Mouse (Mus musculus) testis, postnatal 14 days (tissue): ENCODE measurements around the gene Rasl10b.

ENCODE experiments used
- DNase-seq: peaks from one replicate; pipeline ENCODE4 v3.0.0; 2021; ENCODE audit warnings: low spot score

Rasl10b gene

DNA sequence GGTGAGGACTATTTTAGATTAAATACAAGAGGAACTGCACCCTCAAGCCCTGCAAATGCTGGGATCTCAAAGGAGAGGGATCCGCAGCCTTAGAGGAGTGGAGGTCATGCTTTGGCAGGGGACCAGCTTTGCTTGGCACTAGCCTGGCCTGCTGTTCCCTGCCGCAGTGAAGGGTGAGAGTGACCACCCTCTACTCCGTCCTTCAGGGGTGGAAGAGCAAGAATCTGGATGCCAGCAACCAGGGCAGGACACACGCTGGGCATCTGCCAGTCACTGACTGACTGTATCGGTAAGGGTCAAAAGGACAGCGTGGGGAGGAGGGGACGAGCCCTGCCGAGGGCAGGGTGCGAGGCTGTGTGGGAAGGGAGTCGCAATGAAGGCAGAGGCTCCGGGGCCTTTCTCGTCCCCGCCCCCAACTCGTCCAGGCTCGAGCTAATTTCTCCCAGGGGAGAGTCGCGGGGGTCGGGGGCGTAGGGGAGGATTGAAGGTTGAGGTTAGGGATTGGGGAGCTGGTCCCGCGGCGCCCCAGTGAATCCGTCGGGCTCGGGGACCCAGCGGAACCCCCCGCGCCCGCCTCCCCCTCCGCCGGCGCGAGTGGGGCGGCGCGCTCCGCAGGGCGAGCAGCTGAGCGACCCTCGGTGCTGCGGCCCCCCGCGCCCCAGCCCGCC is at the start of gene Rasl10b:
Gene Rasl10b (plus strand): TSS at position 51 of the 668 bp plus-strand sequence.
- DNase-seq: peak; percentile 21

- no peak for DNase-seq
Measured at GRCm38 (mm10) chr11:83364656-83365055, 44.3 kb upstream of the Rasl10b start.

DNA sequence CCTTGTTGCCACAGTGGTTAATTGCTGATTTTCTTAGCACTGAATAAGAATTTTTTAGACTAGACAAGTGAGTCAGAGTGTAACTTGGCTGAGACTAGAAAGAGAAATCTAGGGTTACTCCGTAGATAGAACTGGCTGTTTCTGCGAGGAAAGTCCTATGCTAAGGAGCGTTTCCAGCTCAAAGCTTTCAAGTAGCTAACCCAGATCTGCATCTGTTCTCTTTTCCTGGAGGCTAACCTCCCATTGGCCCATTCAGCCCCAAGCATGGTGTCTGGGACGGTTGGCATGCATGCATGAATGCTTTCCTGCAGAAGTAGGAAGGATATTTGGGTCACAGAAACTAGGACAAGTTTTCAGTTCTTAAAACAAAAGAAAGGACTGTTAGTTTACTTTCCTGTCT is 37.7 kb upstream of the Rasl10b start:
- DNase-seq: no peak

DNA sequence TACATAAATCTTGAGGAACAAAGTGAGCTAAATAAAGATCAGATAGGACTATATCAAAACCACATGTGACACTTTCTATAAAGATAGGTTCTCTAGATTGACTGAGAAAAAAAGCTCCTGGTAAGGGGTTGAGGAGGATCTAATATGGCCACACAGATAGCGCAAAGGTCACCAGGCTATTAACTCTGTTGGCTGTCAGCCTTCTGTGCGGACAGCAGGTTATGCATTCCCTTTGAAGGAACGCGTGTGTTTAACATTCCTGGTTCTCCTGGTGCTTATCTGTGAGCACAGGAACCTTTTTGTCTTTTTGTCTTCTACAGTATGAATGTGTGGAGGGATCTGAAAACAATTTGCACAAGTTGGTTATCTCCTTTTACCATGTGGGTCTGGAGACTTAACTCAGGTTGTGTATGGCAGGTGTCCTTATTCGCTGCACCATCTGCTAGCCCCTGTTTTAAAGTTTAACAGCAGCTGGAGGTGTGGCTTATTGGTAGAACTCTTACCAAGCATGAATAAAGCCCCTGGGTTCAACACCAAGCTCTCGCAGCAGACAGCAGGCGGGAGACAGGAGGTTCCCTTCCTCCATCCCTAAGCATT is 29.1 kb upstream of the Rasl10b start:
- no peak for DNase-seq

DNA sequence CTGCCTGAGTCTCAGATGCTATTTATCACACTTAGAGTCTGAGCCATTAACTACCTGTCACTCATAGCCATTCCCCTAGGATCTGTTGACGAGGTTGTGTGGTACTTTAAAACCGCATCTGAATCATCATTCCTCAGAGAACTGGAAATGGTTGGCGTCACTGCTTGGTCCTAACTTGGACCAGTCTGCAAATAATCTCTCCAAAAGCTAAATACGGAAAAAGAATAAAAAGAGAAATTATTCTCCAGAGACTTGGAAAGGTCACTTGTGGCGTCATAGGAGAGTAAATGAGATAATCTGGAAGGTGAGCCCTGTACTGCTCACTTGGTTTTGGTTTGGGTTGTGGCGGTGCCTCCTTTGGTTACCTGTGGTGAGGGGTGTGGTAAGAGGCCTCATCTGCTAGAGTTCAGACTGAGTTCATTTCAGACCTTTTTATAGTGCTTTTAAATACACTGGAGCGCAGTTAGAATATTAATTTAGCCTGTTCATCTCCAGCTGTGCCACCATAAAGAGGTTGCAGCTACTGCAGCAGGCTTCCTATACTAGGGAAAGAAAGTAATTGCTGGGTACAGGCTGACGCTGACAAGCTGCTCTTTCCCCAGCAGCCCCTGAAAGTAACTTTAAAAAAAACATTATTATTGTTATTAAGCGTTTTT is 25.9 kb upstream of the Rasl10b start:
- DNase-seq: no peak

DNA sequence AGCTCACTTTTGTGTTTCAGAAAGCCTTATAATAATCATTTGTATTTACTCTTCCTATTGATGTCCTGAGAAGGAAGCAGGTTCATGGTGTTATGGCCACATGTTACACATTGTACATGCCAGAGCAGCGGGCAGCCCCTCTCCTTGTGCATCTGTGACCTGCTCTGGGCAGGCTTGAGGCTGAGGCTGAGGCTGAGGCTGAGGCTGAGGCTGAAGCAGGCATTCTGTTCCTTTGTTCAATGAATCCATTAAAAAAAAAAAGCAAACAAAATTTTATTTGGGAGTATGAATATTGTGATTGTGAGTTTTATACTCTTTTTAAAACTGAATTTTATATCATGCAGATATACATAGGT is 25.4 kb upstream of the Rasl10b start:
- no peak for DNase-seq

DNA sequence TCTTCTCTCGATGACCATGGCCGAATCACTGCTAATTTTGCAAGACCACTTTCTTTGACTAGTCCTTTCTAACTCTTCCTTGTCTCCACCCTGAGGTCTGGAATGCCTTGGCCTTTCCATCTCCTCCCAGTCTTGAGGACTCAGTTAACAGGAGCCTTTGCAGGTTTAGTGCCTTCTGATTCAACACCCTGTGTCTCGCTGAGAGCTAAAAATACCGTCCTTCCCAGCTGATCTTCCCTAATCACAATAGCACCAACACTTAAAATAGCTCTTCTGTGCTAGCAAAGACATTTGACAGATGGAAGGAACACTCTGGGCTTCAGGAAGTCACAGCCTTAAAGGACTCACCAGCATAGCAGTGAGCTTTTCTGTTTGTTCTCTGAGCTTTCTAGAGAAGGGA is 15.9 kb upstream of the Rasl10b start:
- no peak for DNase-seq

- no peak for DNase-seq
Measured at GRCm38 (mm10) chr11:83394802-83395439, 14.0 kb upstream of the Rasl10b start.

- no peak for DNase-seq
Measured at GRCm38 (mm10) chr11:83397626-83398025, 11.3 kb upstream of the Rasl10b start.

DNA sequence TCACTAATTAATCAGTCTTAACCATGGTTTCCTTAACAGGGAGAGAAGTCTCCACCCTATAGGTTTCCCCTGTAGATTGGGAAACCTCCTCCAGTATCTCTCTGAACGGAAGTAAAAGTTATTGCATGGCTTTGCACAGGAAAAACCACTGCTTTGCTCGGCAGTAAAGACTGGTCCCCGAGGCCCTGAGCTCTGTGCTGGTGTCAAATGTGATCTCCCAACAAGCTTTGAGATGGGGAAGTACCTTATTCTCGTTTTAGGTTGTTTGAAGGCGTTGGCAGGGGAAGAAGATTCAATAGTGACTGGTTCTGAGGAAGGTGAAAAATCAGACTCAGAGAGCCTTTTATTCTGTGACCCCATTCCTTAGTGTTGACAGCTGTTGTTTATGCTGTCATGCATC is 10.2 kb upstream of the Rasl10b start:
- DNase-seq: no peak

DNA sequence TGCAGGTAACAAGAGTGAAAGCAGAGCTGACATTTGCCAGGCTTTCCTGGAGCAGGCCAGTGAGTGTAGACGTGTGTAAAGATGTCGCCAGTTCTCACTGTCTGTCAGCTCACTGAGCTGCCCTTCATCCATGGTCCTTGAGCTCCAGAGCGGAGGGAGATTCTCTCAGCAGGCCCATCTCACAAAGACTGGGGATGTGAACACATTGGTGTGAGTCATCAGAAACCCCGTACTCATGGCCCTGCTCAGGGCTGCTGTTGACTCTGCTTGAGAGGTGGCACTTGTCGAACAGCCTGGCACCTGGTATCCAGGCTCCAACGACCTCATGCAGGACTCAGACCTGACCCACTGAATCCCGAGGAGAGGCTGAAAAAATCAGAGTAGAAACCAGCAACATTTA is 5.2 kb upstream of the Rasl10b start:
- no peak for DNase-seq

DNA sequence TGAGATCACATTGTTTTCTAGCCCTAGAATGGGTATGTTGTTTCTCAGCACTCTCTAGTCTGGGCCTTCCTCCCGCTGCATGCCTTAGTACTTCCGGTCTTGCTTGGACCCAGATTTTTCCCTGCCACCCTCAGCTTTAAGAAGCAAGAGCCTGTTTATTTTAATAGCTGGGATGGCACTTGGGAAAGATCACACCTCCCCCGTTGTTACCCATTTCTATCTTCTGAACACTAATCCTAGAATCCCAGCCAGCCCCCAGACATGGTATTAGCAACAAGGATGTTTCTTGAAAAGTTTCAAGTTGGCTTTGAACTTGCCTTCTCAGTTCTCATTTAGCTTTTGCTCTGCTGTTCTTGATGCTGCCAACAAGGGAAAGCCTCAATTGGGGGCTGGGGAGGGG is 2.5 kb upstream of the Rasl10b start:
- no peak for DNase-seq

GRCm38 (mm10) chr11:83408242-83408641 is 695 bp upstream of the Rasl10b start:
- no peak for DNase-seq

DNA sequence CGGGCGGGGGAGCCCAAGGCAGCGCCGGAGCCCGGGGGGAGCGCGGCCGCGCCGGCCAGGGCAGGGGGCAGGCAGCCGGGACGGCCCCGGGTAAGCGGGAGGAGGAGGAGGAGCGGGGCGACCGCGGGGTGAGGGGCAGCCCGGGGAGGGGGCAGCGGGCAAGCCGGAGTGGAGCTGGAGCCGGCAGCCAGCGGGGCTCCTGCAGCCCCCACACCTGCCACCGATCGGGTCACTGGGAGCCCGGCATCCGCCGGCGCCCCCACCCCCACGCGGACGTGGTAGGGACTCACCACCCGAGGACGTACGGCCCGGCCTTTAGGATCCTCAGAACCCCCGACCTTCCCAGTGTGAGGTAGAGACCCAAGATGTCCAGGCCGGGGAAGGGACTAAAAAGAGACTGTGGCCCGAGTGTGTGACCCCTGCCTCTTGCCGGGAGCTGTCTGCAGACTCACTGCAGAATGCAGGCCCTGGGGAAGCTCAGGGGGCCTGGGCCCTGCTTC is 905 bp downstream of the Rasl10b start:
- no peak for DNase-seq

DNA sequence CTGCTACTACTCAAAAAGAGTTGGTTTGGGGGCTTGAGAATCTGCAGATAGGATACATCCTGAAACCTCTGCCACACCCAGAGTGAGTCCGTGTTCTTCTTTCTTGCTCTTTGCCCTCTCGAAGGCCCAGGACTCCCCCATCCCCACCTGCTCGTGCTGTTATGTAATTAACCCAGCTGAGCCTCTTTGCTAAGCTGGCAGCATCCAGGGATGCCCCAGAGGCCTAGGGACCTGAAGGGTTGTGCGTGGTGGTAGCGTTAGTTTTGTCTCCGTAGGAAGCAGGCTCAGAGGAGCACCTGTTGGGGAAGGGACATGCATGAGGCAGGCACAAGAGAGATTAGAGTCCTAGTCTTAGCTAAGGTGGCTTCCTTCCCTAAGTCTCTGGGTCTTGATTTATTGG is 1.6 kb downstream of the Rasl10b start:
- no peak for DNase-seq

DNA sequence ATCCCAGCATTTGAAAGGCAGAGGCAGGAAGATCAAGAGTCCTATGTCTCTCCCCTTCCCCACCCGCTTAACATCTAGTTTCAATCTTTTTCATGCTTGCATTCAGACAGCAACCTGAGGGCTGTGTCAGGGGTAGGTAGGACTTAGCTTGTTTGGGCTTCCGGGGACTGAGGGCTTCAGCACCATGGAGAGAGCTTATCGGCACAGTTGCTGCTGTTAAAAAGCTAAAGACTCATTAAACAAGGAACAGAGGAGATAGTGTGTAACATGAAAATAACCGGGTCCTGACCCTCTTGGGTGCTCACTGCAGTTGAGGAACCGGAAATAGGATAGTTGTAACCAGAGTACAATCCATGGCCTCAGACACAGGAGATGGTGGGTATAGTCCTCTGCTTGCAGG is 8.1 kb downstream of the Rasl10b start:
- DNase-seq: peak; percentile 63

DNA sequence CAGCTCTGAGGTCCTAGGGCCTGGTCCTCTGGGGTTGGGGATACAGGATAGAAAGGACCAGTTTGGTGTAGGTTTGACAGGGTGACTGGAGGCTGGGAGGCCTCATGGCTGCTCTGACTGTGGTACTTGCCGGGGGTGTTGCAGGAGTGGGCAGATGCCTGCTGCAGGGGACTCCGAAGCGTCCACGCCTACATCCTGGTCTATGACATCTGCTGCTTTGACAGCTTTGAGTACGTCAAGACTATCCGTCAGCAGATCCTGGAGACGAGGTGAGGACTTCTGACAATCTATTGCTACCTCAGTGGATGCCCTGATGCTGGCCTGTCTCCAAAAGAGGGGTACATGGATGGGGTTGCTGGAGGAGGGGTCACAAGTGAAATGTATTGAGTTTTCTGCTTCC is 8.8 kb downstream of the Rasl10b start:
- no peak for DNase-seq

DNA sequence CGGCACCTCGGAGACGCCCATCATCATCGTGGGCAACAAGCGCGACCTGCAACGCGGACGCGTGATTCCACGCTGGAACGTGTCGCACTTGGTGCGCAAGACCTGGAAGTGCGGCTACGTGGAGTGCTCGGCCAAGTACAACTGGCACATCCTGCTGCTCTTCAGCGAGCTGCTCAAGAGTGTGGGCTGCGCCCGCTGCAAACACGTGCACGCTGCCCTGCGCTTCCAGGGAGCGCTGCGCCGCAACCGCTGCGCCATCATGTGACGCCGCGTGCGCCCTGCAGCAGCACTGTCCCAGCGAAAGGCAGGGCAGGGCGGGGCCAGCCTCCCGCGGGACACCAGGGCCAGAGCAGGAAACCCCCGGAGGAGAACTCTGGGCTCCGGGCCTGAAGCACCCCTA is 9.6 kb downstream of the Rasl10b start:
- DNase-seq: no peak

DNA sequence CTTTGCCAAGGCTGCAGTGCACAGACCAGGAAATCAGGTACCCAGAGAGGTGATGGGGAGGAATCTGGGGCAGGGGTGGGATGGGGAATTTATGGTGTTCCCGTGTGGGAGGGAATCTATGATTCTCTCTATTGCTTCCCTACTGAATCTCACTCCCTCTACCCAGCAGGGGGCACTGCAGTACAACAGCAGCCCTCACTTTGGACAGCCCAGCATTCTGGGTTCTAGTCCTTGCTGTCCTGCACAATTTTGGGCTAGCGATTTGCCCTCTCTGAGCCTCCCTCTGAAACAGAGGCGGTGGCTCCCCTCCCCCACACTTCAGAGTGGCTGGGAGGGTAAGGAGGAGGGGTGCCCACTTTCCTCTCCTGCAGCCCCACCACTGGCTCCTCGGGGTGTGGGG is 11.4 kb downstream of the Rasl10b start:
- DNase-seq: no peak

GRCm38 (mm10) chr11:83421305-83421704 is 12.4 kb downstream of the Rasl10b start:
- DNase-seq: peak; percentile 59

DNA sequence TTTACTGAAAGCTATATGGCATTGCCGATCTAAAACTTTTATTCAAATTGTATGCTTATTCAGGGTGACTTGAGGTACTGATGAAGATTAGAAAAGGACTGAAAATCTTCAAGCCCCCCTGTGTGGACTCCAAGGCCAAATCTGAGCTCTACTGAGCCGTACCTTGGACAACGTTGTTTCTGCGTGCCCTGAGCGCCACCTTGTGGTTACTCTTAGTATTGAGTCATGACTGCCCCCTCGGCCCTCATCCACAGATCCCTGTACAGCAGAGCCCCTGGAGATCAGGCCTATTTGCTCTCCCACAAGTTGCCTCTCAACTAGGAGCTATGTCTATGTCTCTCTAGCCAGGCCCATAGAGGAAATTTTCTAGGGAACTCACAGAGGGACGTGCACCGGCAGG is 15.7 kb downstream of the Rasl10b start:
- DNase-seq: peak; percentile 49

DNA sequence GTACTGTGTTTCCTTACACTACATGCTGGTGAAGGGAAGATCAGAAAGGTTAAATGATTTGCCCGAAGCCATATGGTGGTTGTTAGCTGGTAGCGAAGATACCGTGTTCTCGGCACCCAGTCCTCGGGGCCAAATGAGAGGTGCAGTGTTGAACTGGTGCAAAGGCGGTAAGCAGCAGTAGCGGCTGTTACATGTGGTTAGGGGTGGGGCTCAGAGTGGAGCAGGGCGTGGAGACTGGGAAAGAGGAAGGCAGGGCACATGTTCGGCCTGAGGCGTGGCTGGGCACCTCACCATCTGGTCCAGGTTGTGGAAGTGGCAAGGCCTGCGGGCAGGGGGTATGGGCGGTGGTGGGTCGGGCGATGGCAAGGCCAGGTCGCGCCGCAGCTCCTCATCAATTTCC is 18.0 kb downstream of the Rasl10b start:
- no peak for DNase-seq

- no peak for DNase-seq
Measured at GRCm38 (mm10) chr11:83429355-83429754, 20.4 kb downstream of the Rasl10b start, which contains the start of gene Gas2l2. Gene Gas2l2 (minus strand): TSS chr11:83429455.
